27 mouse cellular contexts compared by ENCODE assay signal in the genomic region with DNA sequence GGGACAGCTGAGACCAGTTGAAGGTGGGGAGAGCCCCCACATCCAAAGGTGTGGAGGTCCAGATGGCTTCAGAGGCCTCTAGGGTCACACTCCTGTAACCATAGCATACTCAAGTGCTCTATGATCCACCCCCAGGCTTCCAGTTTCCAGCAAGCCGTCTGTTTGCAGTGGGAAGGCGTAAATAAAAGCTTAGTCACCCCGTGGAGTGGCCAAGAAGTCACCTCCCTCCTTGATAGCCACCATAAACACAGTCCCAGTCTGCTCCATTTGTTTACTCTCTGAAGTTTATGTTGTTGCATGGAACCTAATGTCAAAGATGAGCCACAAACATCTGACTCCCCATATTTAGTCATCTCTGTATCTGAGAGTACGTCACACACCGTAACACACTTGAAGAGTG. TPM values are rescaled to one million over a fixed set of nuclear protein-coding genes. Genes with fewer than 3 reads are reported as not detected.
A peak's percentile ranks its signal among the peaks of the same experiment; 100 is the strongest.
DNase-seq lines count a peak whose midpoint lies in the region; ATAC-seq and TF ChIP-seq lines count a peak whose summit lies in the region.
"Had no signal": no experiment of that assay in that cellular context is flagged by ENCODE, and none has a peak within 500 bp of the region (broad histone marks: within the 10 kb centered on the region; RNA-seq: fewer than 3 reads in every experiment).

No protein-coding gene starts in this region.

- DNase-seq in hindbrain, embryonic 10.5 days (ENCODE audit: low spot score), result no peak
- DNase-seq in hindbrain, embryonic 11.5 days (ENCODE audit: low spot score), result no peak
- DNase-seq in CD4-positive helper T cell, adult 2 months (ENCODE audit: low read depth, low spot score), result peak; percentile 22
- peak; percentile 52 for DNase-seq in lung, postnatal 0 days (ENCODE audit: low spot score)
- no peak for DNase-seq in cerebellum, postnatal 4 days (ENCODE audit: low spot score in 2 of 2)
- no peak for DNase-seq in ovary, postnatal 36 days (ENCODE audit: low spot score)
- DNase-seq: adrenal gland, adult 8-10 months; cerebellum, adult 2 months; cerebellum, postnatal 36 days; heart, postnatal 10 days; kidney, adult 9 months; kidney, postnatal 14 days; layer of hippocampus, adult 9-11 months; liver; right cerebral cortex, postnatal 25 days; spleen, adult 18-20 months; thymus, postnatal 14 days had no signal

- 70% methylated on average over 5 of the region's 5 CpGs for WGBS in hindbrain, embryonic 10.5 days
- 77% methylated on average over 5 of the region's 5 CpGs for WGBS in hindbrain, embryonic 11.5 days
- 32% methylated on average over 5 of the region's 5 CpGs for WGBS in lung, postnatal 0 days
- 48% methylated on average over 5 of the region's 5 CpGs for WGBS in stomach, embryonic 15.5 days

- TF ChIP-seq CTCF in lung, postnatal 0 days (IDR thresholded peaks at IDR 0.05), result no peak

- no peaks in the 10 kb centered on the region for H3K9me3 ChIP-seq in hindbrain, embryonic 10.5 days
- no peaks in the 10 kb centered on the region for H3K9me3 ChIP-seq in hindbrain, embryonic 11.5 days (ENCODE audit: control insufficient read depth, low read length)
- no peaks in the 10 kb centered on the region for H3K9me3 ChIP-seq in lung, postnatal 0 days (ENCODE audit: low read length)
- H3K9me3 ChIP-seq in stomach, embryonic 15.5 days, result no peaks in the 10 kb centered on the region
- H3K9me3 ChIP-seq: forebrain, embryonic 10.5 days; forebrain, embryonic 15.5 days; heart, embryonic 13.5 days; midbrain, embryonic 15.5 days; neural tube, embryonic 15.5 days had no signal

- H3K4me1 ChIP-seq in hindbrain, embryonic 10.5 days (replicated peaks), result peaks cover 17% of the 10 kb centered on the region
- H3K4me1 ChIP-seq in hindbrain, embryonic 11.5 days (replicated peaks; ENCODE audit: control insufficient read depth, insufficient read depth, low read length), result no peaks in the 10 kb centered on the region
- peaks cover 6% of the 10 kb centered on the region; the same call in 1 of the 2 replicates for H3K4me1 ChIP-seq in lung, postnatal 0 days (ENCODE audit: insufficient read depth, low read depth, low read length)
- no peaks in the 10 kb centered on the region for H3K4me1 ChIP-seq in stomach, embryonic 15.5 days
- H3K4me1 ChIP-seq: forebrain, embryonic 15.5 days had no signal

- H3K9ac ChIP-seq in hindbrain, embryonic 11.5 days (ENCODE audit: low read depth, low read length), result no peak overlapping the region
- H3K9ac ChIP-seq in lung, postnatal 0 days (replicated peaks; ENCODE audit: low read depth), result no peak overlapping the region
- H3K9ac ChIP-seq in stomach, embryonic 15.5 days, result no peak overlapping the region
- H3K9ac ChIP-seq: embryonic facial prominence, embryonic 13.5 days; forebrain, embryonic 15.5 days; heart, embryonic 13.5 days; midbrain, embryonic 15.5 days; neural tube, embryonic 15.5 days had no signal

- H3K36me3 ChIP-seq in hindbrain, embryonic 10.5 days, result no peaks in the 10 kb centered on the region
- H3K36me3 ChIP-seq in hindbrain, embryonic 11.5 days (ENCODE audit: control insufficient read depth, insufficient read depth, low read length), result no peaks in the 10 kb centered on the region
- no peaks in the 10 kb centered on the region for H3K36me3 ChIP-seq in lung, postnatal 0 days (ENCODE audit: insufficient read depth, low read length)
- H3K36me3 ChIP-seq in stomach, embryonic 15.5 days, result no peaks in the 10 kb centered on the region
- H3K36me3 ChIP-seq: embryonic facial prominence, embryonic 13.5 days; forebrain, embryonic 10.5 days; forebrain, embryonic 15.5 days; G1E; heart, embryonic 13.5 days; midbrain, embryonic 10.5 days; midbrain, embryonic 15.5 days; neural tube, embryonic 15.5 days had no signal

- no peaks in the 10 kb centered on the region for H3K27me3 ChIP-seq in hindbrain, embryonic 10.5 days (ENCODE audit: insufficient read depth, poor library complexity, severe bottlenecking)
- H3K27me3 ChIP-seq in hindbrain, embryonic 11.5 days (ENCODE audit: control insufficient read depth, insufficient read depth, low read length), result no peaks in the 10 kb centered on the region
- no peaks in the 10 kb centered on the region for H3K27me3 ChIP-seq in lung, postnatal 0 days (replicated peaks; ENCODE audit: insufficient read depth, low read length)
- no peaks in the 10 kb centered on the region for H3K27me3 ChIP-seq in stomach, embryonic 15.5 days (replicated peaks)
- H3K27me3 ChIP-seq: embryonic facial prominence, embryonic 13.5 days; forebrain, embryonic 15.5 days; midbrain, embryonic 15.5 days; neural tube, embryonic 15.5 days had no signal

- H3K27ac ChIP-seq in hindbrain, embryonic 10.5 days, result peak overlapping the region; percentile 35; the same call in 1 of the 2 replicates
- no peak overlapping the region for H3K27ac ChIP-seq in hindbrain, embryonic 11.5 days (ENCODE audit: low read depth, low read length)
- H3K27ac ChIP-seq in lung, postnatal 0 days (ENCODE audit: low read length), result peak overlapping the region; percentile 64; the same call in 1 of the 2 replicates
- H3K27ac ChIP-seq in stomach, embryonic 15.5 days, result no peak overlapping the region
- H3K27ac ChIP-seq: embryonic facial prominence, embryonic 13.5 days; forebrain, embryonic 10.5 days; forebrain, embryonic 15.5 days; heart, embryonic 13.5 days; midbrain, embryonic 10.5 days; midbrain, embryonic 15.5 days; neural tube, embryonic 15.5 days had no signal

- ATAC-seq in hindbrain, embryonic 11.5 days (ENCODE audit: low FRiP score), result no peak
- ATAC-seq in lung, postnatal 0 days, result peak; percentile 73
- ATAC-seq in stomach, embryonic 15.5 days (ENCODE audit: insufficient read depth, low FRiP score, low read depth), result peak; percentile 15; the same call in 1 of the 2 replicates
- ATAC-seq: forebrain, embryonic 15.5 days; hindbrain, embryonic 16.5 days; midbrain, embryonic 15.5 days had no signal

- peak; percentile 59 for TF ChIP-seq EP300 in lung, postnatal 0 days (IDR thresholded peaks at IDR 0.05)

- H3K4me3 ChIP-seq in hindbrain, embryonic 10.5 days, result no peak overlapping the region
- no peak overlapping the region for H3K4me3 ChIP-seq in hindbrain, embryonic 11.5 days (ENCODE audit: low read depth, low read length)
- H3K4me3 ChIP-seq in lung, postnatal 0 days (ENCODE audit: low read depth, low read length), result no peak overlapping the region
- H3K4me3 ChIP-seq in stomach, embryonic 15.5 days (replicated peaks), result no peak overlapping the region
- H3K4me3 ChIP-seq: embryonic facial prominence, embryonic 13.5 days; forebrain, embryonic 10.5 days; forebrain, embryonic 15.5 days; heart, embryonic 13.5 days; midbrain, embryonic 10.5 days; midbrain, embryonic 15.5 days; neural tube, embryonic 15.5 days had no signal

- no peak overlapping the region for H3K4me2 ChIP-seq in hindbrain, embryonic 11.5 days (replicated peaks; ENCODE audit: low read depth, low read length)
- H3K4me2 ChIP-seq in lung, postnatal 0 days (replicated peaks; ENCODE audit: low read depth, low read length), result no peak overlapping the region
- no peak overlapping the region for H3K4me2 ChIP-seq in stomach, embryonic 15.5 days
- H3K4me2 ChIP-seq: embryonic facial prominence, embryonic 13.5 days; forebrain, embryonic 15.5 days; heart, embryonic 13.5 days; midbrain, embryonic 15.5 days; neural tube, embryonic 15.5 days had no signal

RNA-seq across cellular contexts. Expression of a gene that starts 25.9 kb away (rescaled TPM):
- 0.61 and 0.64 TPM in 2 replicates for polyA plus RNA-seq in hindbrain, embryonic 10.5 days (2016; fragmentation: Nextera tagmentation; extraction: Ambion mirVana)
- 0.12 and 0.45 TPM in 2 replicates for polyA plus RNA-seq in hindbrain, embryonic 11.5 days (2014; fragmentation: Nextera tagmentation; extraction: Ambion mirVana)
- 2.1 and 2.5 TPM in 2 replicates for polyA plus RNA-seq in lung, postnatal 0 days (2015; fragmentation: Nextera tagmentation; extraction: Ambion mirVana)
- 3.5 TPM in 2 replicates for polyA plus RNA-seq in stomach, embryonic 15.5 days (2015; fragmentation: Nextera tagmentation; extraction: Ambion mirVana)

Comparison
In these comparisons a context has a peak if more than half of its experiments do, and no peak if none do; other contexts are left out.
1. H3K27ac ChIP-seq: peak in hindbrain, embryonic 10.5 days (single experiment) and lung, postnatal 0 days (single experiment); none in hindbrain, embryonic 11.5 days (single experiment) and stomach, embryonic 15.5 days (single experiment).
2. DNase-seq: peak in CD4-positive helper T cell, adult 2 months (single experiment) and lung, postnatal 0 days (single experiment); none in hindbrain, embryonic 10.5 days (single experiment), hindbrain, embryonic 11.5 days (single experiment), cerebellum, postnatal 4 days (0 of 2) and ovary, postnatal 36 days (single experiment).